ENCODE assay signal across 22 mouse cellular contexts in genomic region chr13:12525678-12526077, GRCm38 (mm10). TPM values are rescaled to one million over a fixed set of nuclear protein-coding genes. Genes with fewer than 3 reads are reported as not detected.
"Had no signal": no experiment of that assay in that cellular context is flagged by ENCODE, and none has a peak within 500 bp of the region (broad histone marks: within the 10 kb centered on the region; RNA-seq: fewer than 3 reads in every experiment).

No protein-coding gene starts in this region.

- H3K36me3 ChIP-seq: heart, embryonic 13.5 days; heart, embryonic 15.5 days; hindbrain, embryonic 10.5 days; hindbrain, embryonic 12.5 days; intestine, embryonic 15.5 days; limb, embryonic 10.5 days; limb, embryonic 12.5 days had no signal

- ATAC-seq: hindbrain, embryonic 16.5 days; inflammation-experienced regulatory T-cells, adult 6 months; intestine, embryonic 15.5 days; intestine, postnatal 0 days had no signal

- DNase-seq: gastrocnemius, adult 2 months; gastrocnemius, postnatal 10 days; gastrocnemius, postnatal 25 days; heart, adult 11 months; heart, adult 2 months; heart, postnatal 4 days; kidney, adult 18-20 months; kidney, adult 8-10 months; kidney, postnatal 10 days; kidney, postnatal 25 days; kidney, postnatal 4 days; liver had no signal

- H3K27me3 ChIP-seq: intestine, embryonic 15.5 days; limb, embryonic 12.5 days had no signal

RNA-seq across cellular contexts. Expression of gene Edaradd, which starts 5.4 kb away (rescaled TPM):
- total RNA-seq: gastrocnemius, adult 2 months; gastrocnemius, postnatal 25 days had no signal
